ENCODE assay signal across 8 mouse cellular contexts in the genomic region with DNA sequence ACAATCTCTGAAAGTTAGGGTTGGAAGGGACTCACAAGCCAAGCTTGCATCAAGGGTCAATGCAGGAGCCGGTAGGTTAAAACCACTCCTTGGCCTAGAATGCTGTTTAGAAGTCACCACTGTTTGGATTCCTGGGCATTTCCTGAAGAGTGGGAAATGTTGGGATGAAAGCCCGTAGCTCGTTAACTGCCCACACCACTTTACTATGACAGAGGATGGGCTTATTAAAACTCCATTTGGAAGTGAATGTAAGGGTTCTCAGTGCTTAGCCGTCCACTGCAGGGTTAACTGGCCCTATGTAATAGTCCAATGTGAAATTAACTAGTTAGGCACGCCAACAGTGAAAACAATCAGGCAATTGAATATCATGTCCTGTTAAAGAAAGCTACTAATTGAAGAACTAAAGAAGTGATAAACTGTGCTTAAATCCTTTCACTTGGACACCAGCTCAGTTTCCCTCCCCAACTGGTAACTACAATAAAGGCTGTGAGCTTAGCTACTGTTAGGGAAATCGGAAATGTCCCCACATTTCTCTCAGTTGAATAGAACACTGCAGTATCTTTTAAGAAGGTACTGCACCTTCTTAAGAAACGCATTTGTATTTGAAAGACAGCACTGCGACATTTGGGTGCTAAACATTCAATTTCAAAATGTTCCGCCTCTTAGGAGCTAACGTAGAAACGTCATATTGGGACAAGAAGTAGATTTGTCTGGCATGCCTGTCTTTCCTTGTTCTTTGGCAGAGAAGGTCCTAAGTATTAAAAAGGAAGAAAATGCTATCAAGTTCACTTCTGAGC. TPM values are rescaled to one million over a fixed set of nuclear protein-coding genes. Genes with fewer than 3 reads are reported as not detected.
A peak's percentile ranks its signal among the peaks of the same experiment; 100 is the strongest.
DNase-seq lines count a peak whose midpoint lies in the region; ATAC-seq and TF ChIP-seq lines count a peak whose summit lies in the region.

No protein-coding gene starts in this region.

- peak overlapping the region; percentile 82 to 84 for H3K4me3 ChIP-seq in heart, embryonic 14.5 days (ENCODE audit: control insufficient read depth in 1 of 2, insufficient read depth in 1 of 2, low read depth in 1 of 2, low read length in 2 of 2)
- H3K4me3 ChIP-seq in hindbrain, embryonic 11.5 days (ENCODE audit: low read depth, low read length): peak overlapping the region; percentile 48
- H3K4me3 ChIP-seq in macrophage (ENCODE audit: inconsistent target): peak overlapping the region; percentile 49; the same call in 1 of the 2 replicates

- H3K27me3 ChIP-seq in heart, embryonic 14.5 days (ENCODE audit: control insufficient read depth, insufficient read depth, low read length): no peaks in the 10 kb centered on the region
- peaks cover 16% of the 10 kb centered on the region for H3K27me3 ChIP-seq in hindbrain, embryonic 11.5 days (ENCODE audit: control insufficient read depth, insufficient read depth, low read length)

- peak overlapping the region; percentile 94 to 95 for H3K27ac ChIP-seq in heart, embryonic 14.5 days (replicated peaks in 1 of 2; ENCODE audit: control insufficient read depth in 1 of 2, insufficient read depth in 1 of 2, low read depth in 2 of 2, low read length in 2 of 2)
- H3K27ac ChIP-seq in hindbrain, embryonic 11.5 days (ENCODE audit: low read depth, low read length): no peak overlapping the region
- H3K27ac ChIP-seq in macrophage: no peak overlapping the region

- no peaks in the 10 kb centered on the region for H3K9me3 ChIP-seq in heart, embryonic 14.5 days (ENCODE audit: control insufficient read depth, low read length)
- no peaks in the 10 kb centered on the region for H3K9me3 ChIP-seq in hindbrain, embryonic 11.5 days (ENCODE audit: control insufficient read depth, low read length)

- TF ChIP-seq CTCF in brain, embryonic 14.5 days (IDR thresholded peaks at IDR 0.05; ENCODE audit: borderline replicate concordance, extremely low read depth, insufficient read depth, insufficient read length): no peak

- H3K4me2 ChIP-seq in heart, embryonic 14.5 days (ENCODE audit: low read length): peak overlapping the region; percentile 82
- peak overlapping the region; percentile 85; the same call in 1 of the 2 replicates for H3K4me2 ChIP-seq in hindbrain, embryonic 11.5 days (replicated peaks; ENCODE audit: low read depth, low read length)

- TF ChIP-seq POLR2A in brain, embryonic 14.5 days (IDR thresholded peaks at IDR 0.05; ENCODE audit: borderline replicate concordance, extremely low read depth, insufficient read depth, insufficient read length, poor library complexity, severe bottlenecking): no peak

- peaks cover 10 to 32% of the 10 kb centered on the region in 2 experiments for H3K4me1 ChIP-seq in heart, embryonic 14.5 days (ENCODE audit: control insufficient read depth in 2 of 2, insufficient read depth in 2 of 2, low read length in 2 of 2)
- no peaks in the 10 kb centered on the region; the same call in 1 of the 2 replicates for H3K4me1 ChIP-seq in hindbrain, embryonic 11.5 days (replicated peaks; ENCODE audit: control insufficient read depth, insufficient read depth, low read length)

- H3K9ac ChIP-seq in heart, embryonic 14.5 days (ENCODE audit: low read length): peak overlapping the region; percentile 89
- no peak overlapping the region for H3K9ac ChIP-seq in hindbrain, embryonic 11.5 days (ENCODE audit: low read depth, low read length)

- H3K36me3 ChIP-seq in heart, embryonic 14.5 days (ENCODE audit: control insufficient read depth, insufficient read depth, low read length): no peaks in the 10 kb centered on the region
- H3K36me3 ChIP-seq in hindbrain, embryonic 11.5 days (ENCODE audit: control insufficient read depth, insufficient read depth, low read length): no peaks in the 10 kb centered on the region
- H3K36me3 ChIP-seq in macrophage (ENCODE audit: inconsistent target): no peaks in the 10 kb centered on the region

- no peaks in the 10 kb centered on the region; the same call in 1 of the 2 replicates for H3K79me2 ChIP-seq in macrophage (ENCODE audit: inconsistent target)

- WGBS in heart, embryonic 14.5 days: 11% methylated on average over 11 of the region's 11 CpGs
- WGBS in hindbrain, embryonic 11.5 days: 38% methylated on average over 11 of the region's 11 CpGs
- 75% methylated on average over 11 of the region's 11 CpGs for WGBS in macrophage (ENCODE audit: missing documents)

- DNase-seq in heart, adult 18-20 months: no peak
- peak; percentile 15 for DNase-seq in brain, embryonic 14.5 days (ENCODE audit: low read depth)
- peak; percentile 10 for DNase-seq in hindbrain, embryonic 11.5 days (ENCODE audit: low spot score)
- DNase-seq in adrenal gland, postnatal 25 days: no peak
- DNase-seq in cerebellum, adult 8-10 months: no peak
- DNase-seq in right cerebral cortex, postnatal 25 days: no peak

- no peak for ATAC-seq in heart, embryonic 14.5 days (ENCODE audit: insufficient number of reproducible peaks, insufficient read depth, low FRiP score, low read depth)
- ATAC-seq in hindbrain, embryonic 11.5 days (ENCODE audit: low FRiP score): no peak

RNA-seq across cellular contexts. Expression of gene Gm49395, which starts 1.1 kb away (rescaled TPM):
- polyA plus RNA-seq in heart, embryonic 14.5 days (2014; fragmentation: Nextera tagmentation; extraction: Ambion mirVana): 8.4 and 11.1 TPM in 2 replicates
- 1 to 10 TPM; 4.4 to 8.6 TPM for total RNA-seq in heart, adult 18-20 months (2021)
- polyA plus RNA-seq in brain, embryonic 14.5 days (2012; rRNA removed): 0.92 and 1.1 TPM in 2 replicates
- polyA plus RNA-seq in hindbrain, embryonic 11.5 days (2014; fragmentation: Nextera tagmentation; extraction: Ambion mirVana): 3.3 and 4.1 TPM in 2 replicates
- 1 to 10 TPM in 5 of 26 experiments, under 1 TPM in 1, not detected in 20; 0.92 to 1.7 (median 1.2) TPM for total RNA-seq in macrophage (2018; cell fraction: chromatin; rRNA removed)
- total RNA-seq in macrophage (2018; cell fraction: cytosol; rRNA removed): 1 to 10 TPM in 1 of 26 experiments, under 1 TPM in 13, not detected in 12; 0.14 to 1.2 (median 0.36) TPM
- 1 to 10 TPM in 11 of 26 experiments, under 1 TPM in 2, not detected in 13; 0.77 to 3.0 (median 1.7) TPM for total RNA-seq in macrophage (2018; cell fraction: nucleus; rRNA removed)
- polyA plus RNA-seq in macrophage (2018): not detected in 3 replicates
- 3.4 and 7.3 TPM in 2 replicates for total RNA-seq in adrenal gland, postnatal 25 days (2021)

RNA-seq across cellular contexts. Expression of gene Itga1, which starts 1.2 kb away (rescaled TPM):
- polyA plus RNA-seq in heart, embryonic 14.5 days (2014; fragmentation: Nextera tagmentation; extraction: Ambion mirVana): 32.6 and 32.9 TPM in 2 replicates
- 10 to 100 TPM; 31.0 to 34.9 TPM for total RNA-seq in heart, adult 18-20 months (2021)
- 2.0 and 3.8 TPM in 2 replicates for polyA plus RNA-seq in brain, embryonic 14.5 days (2012; rRNA removed)
- 5.7 and 8.0 TPM in 2 replicates for polyA plus RNA-seq in hindbrain, embryonic 11.5 days (2014; fragmentation: Nextera tagmentation; extraction: Ambion mirVana)
- 1 to 10 TPM in 4 of 26 experiments, under 1 TPM in 17, not detected in 5; 0.06 to 1.5 (median 0.44) TPM for total RNA-seq in macrophage (2018; cell fraction: chromatin; rRNA removed)
- total RNA-seq in macrophage (2018; cell fraction: cytosol; rRNA removed): under 1 TPM; 0.03 to 0.38 (median 0.15) TPM
- 1 to 10 TPM in 9 of 26 experiments, under 1 TPM in 15, not detected in 2; 0.11 to 2.3 (median 0.77) TPM for total RNA-seq in macrophage (2018; cell fraction: nucleus; rRNA removed)
- polyA plus RNA-seq in macrophage (2018): 0.21 to 0.33 TPM (median 0.22 TPM) in 3 replicates
- 28.1 and 28.9 TPM in 2 replicates for total RNA-seq in adrenal gland, postnatal 25 days (2021)

RNA-seq across cellular contexts. Expression of gene Pelo, which starts 10.6 kb away (rescaled TPM):
- 6.8 and 7.3 TPM in 2 replicates for polyA plus RNA-seq in heart, embryonic 14.5 days (2014; fragmentation: Nextera tagmentation; extraction: Ambion mirVana)
- 10 to 100 TPM; 16.3 to 18.5 TPM for total RNA-seq in heart, adult 18-20 months (2021)
- polyA plus RNA-seq in brain, embryonic 14.5 days (2012; rRNA removed): 30.2 and 33.7 TPM in 2 replicates
- polyA plus RNA-seq in hindbrain, embryonic 11.5 days (2014; fragmentation: Nextera tagmentation; extraction: Ambion mirVana): 8.0 TPM in 2 replicates
- 1 to 10 TPM; 1.5 to 6.6 (median 3.2) TPM for total RNA-seq in macrophage (2018; cell fraction: chromatin; rRNA removed)
- 10 to 100 TPM in 15 of 26 experiments, 1 to 10 TPM in 11; 5.3 to 15.6 (median 11.0) TPM for total RNA-seq in macrophage (2018; cell fraction: cytosol; rRNA removed)
- total RNA-seq in macrophage (2018; cell fraction: nucleus; rRNA removed): 10 to 100 TPM in 6 of 26 experiments, 1 to 10 TPM in 20; 3.0 to 13.0 (median 7.0) TPM
- 7.0 to 15.3 TPM (median 11.5 TPM) in 3 replicates for polyA plus RNA-seq in macrophage (2018)
- 22.2 and 27.6 TPM in 2 replicates for total RNA-seq in adrenal gland, postnatal 25 days (2021)

Comparison
In these comparisons a context has a peak if more than half of its experiments do, and no peak if none do; other contexts are left out.
1. H3K27ac ChIP-seq: peak in heart, embryonic 14.5 days (2 of 2); none in hindbrain, embryonic 11.5 days (single experiment) and macrophage (single experiment).
2. DNase-seq: peak in brain, embryonic 14.5 days (single experiment) and hindbrain, embryonic 11.5 days (single experiment); none in heart, adult 18-20 months (0 of 2), adrenal gland, postnatal 25 days (single experiment), cerebellum, adult 8-10 months (single experiment) and right cerebral cortex, postnatal 25 days (single experiment).
3. Peak in every context shown above with its lines, with median percentiles within 50 percentile points of each other: H3K4me3 ChIP-seq.